Mouse (Mus musculus) hindbrain, embryonic 11.5 days (tissue): ENCODE results near the gene Pi4ka. TPM values are rescaled to one million over a fixed set of nuclear protein-coding genes. Genes with fewer than 3 reads are reported as not detected.
A peak's percentile ranks its signal among the peaks of the same experiment; 100 is the strongest.

Experiments
- ATAC-seq: fragments of 200-750 bp; cut with Nextera tagmentation; 2 replicates; pipeline ENCODE4 v1.8.0; 2017; ENCODE audit warnings: mild to moderate bottlenecking, moderate TSS enrichment, moderate library complexity; ENCODE audit not compliant: low FRiP score
- DNase-seq: peaks from one replicate; pipeline ENCODE4 v3.0.0-alpha.2; 2015; ENCODE audit warnings: low spot score
- H3K27ac ChIP-seq: fragments of 300-500 bp; sonication (generic); 2 replicates; pipeline ENCODE4 v1.5.1; 2014; ENCODE audit warnings: mild to moderate bottlenecking, low read depth, low read length
- H3K27me3 ChIP-seq: fragments of 300-500 bp; sonication (generic); 2 replicates; pipeline ENCODE4 v1.6.1; 2014; ENCODE audit warnings: mild to moderate bottlenecking, low read length, moderate library complexity, mixed read lengths; ENCODE audit not compliant: control insufficient read depth, insufficient read depth
- H3K36me3 ChIP-seq: fragments of 300-500 bp; sonication (generic); 2 replicates; pipeline ENCODE4 v1.6.1; 2014; ENCODE audit warnings: mild to moderate bottlenecking, low read length, moderate library complexity, mixed read lengths; ENCODE audit not compliant: control insufficient read depth, insufficient read depth
- H3K4me1 ChIP-seq: fragments of 300-500 bp; sonication (generic); replicated peaks from 2 replicates; pipeline ENCODE4 v1.6.1; 2014; ENCODE audit warnings: low read length, mixed read lengths; ENCODE audit not compliant: control insufficient read depth, insufficient read depth
- H3K4me2 ChIP-seq: fragments of 300-500 bp; sonication (generic); replicated peaks from 2 replicates; pipeline ENCODE4 v1.6.1; 2014; ENCODE audit warnings: mild to moderate bottlenecking, low read depth, low read length
- H3K4me3 ChIP-seq: fragments of 300-500 bp; sonication (generic); 2 replicates; pipeline ENCODE4 v1.5.1; 2014; ENCODE audit warnings: low read depth, low read length
- H3K9ac ChIP-seq: fragments of 300-500 bp; sonication (generic); 2 replicates; pipeline ENCODE4 v1.6.1; 2014; ENCODE audit warnings: low read depth, low read length
- H3K9me3 ChIP-seq: fragments of 300-500 bp; sonication (generic); 2 replicates; pipeline ENCODE4 v1.6.1; 2016; ENCODE audit warnings: low read length; ENCODE audit not compliant: control insufficient read depth
- WGBS: fragments of 180-500 bp; shearing (Covaris S2); extraction: QIAGEN DNeasy Blood & Tissue Kit; methylation state at CpG from one replicate; pipeline ENCODE4 v1.1.7; 2014; 5-methylcytosine and 5-hydroxymethylcytosine counted together
- polyA plus RNA-seq: library from polyadenylated mRNA; unstranded; fragments of >200 nt; fragmentation: Nextera tagmentation; extraction: Ambion mirVana; gene quantifications from 2 replicates; pipeline ENCODE4 v1.2.1, GENCODE M21; 2014

Gene Pi4ka
- polyA plus RNA-seq, 1 experiment from 2014 or later, result 45.3 TPM

DNA sequence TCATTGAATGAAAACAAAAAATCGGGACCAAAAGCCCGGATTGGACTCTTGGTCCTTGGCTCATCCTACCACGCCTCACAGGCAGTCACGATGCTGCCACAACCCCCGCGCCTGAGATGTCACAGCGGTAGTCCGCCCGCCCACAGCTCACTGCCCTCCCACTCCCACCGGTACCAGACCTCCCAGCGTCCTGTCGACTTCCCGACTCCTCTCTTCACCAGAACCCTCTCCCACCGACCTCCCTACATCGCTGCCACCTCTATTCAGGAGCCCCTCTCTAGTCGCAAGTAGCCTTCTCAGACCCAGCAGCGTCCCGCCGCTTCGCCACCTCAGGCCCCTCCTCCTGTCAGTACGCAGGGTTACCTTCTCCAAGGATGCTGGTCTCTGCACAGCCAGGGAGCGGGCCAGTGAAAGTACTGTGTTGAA is 830 bp downstream of the Pi4ka start:
- DNase-seq, result peak; percentile 75
- WGBS, result 0% methylated on average over 21 of the region's 22 CpGs

DNA sequence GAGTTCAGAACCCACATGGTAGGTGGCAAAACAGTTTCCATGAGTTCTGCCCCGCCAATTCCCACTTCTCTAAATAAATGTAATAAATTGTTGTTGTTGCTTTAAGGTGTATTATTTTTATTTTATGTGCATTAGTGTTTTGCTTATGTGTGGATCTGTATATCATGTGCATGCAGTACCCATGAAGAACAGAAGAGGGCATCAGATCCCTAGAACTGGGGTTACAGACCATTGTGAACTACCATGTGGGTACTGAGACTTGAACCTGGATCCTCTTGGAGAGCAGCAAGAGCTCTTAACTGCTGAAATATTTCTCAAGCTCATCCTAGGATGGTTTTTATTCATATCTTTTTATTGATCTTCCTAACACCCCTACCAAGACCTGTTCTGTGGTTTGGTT is 3.3 kb downstream of the Pi4ka start:
- Histone ChIP-seq H3K27ac (no peak overlapping the region), H3K4me1 (peaks cover 3% of the 10 kb centered on the region; the same call in 1 of the 2 replicates), H3K9me3 (no peaks in the 10 kb centered on the region), H3K27me3 (no peaks in the 10 kb centered on the region), H3K4me3 (no peak overlapping the region), H3K36me3 (no peaks in the 10 kb centered on the region), H3K4me2 (no peak overlapping the region), H3K9ac (no peak overlapping the region)
- ATAC-seq (no peak), DNase-seq (peak; percentile 48)
- 67% methylated on average over 1 of the region's 1 CpGs for WGBS

More for the DNA sequence above, 830 bp downstream of the Pi4ka start:
- H3K4me1 ChIP-seq, result peaks cover 3% of the 10 kb centered on the region; the same call in 1 of the 2 replicates
- H3K9me3 ChIP-seq, result no peaks in the 10 kb centered on the region
- peak; percentile 90 for ATAC-seq
- H3K4me2 ChIP-seq, result peak overlapping the region; percentile 70
- H3K27ac ChIP-seq, result peak overlapping the region; percentile 78
- H3K4me3 ChIP-seq, result peak overlapping the region; percentile 81
- H3K27me3 ChIP-seq, result no peaks in the 10 kb centered on the region
- H3K9ac ChIP-seq, result peak overlapping the region; percentile 83
- H3K36me3 ChIP-seq, result no peaks in the 10 kb centered on the region

DNA sequence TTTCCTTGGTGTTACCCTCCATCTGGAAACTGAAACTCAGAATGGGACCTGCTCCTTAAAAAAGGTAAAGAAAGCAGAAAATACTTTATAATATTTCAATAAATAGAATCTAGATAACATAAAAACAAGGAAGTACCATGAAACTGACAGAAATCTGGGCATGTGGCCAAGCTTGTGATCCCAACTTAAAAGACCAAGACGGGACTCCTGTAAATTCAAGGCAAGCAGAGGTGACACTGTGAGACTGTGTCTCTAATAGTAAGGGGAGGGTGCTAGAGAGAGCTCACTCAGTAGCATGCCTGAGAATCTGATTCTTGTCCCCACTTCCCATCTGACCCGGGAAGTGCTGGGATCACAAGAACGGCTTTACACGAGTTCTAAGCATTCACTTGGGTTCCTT is 13.3 kb downstream of the Pi4ka start:
- no peaks in the 10 kb centered on the region for H3K9me3 ChIP-seq
- ATAC-seq, result no peak
- no peak overlapping the region for H3K4me3 ChIP-seq
- no peaks in the 10 kb centered on the region for H3K36me3 ChIP-seq
- H3K27ac ChIP-seq, result no peak overlapping the region
- H3K27me3 ChIP-seq, result no peaks in the 10 kb centered on the region
- WGBS, result 89% methylated on average over 4 of the region's 4 CpGs
- no peak for DNase-seq
- no peak overlapping the region for H3K9ac ChIP-seq
- H3K4me2 ChIP-seq, result no peak overlapping the region
- no peaks in the 10 kb centered on the region for H3K4me1 ChIP-seq

DNA sequence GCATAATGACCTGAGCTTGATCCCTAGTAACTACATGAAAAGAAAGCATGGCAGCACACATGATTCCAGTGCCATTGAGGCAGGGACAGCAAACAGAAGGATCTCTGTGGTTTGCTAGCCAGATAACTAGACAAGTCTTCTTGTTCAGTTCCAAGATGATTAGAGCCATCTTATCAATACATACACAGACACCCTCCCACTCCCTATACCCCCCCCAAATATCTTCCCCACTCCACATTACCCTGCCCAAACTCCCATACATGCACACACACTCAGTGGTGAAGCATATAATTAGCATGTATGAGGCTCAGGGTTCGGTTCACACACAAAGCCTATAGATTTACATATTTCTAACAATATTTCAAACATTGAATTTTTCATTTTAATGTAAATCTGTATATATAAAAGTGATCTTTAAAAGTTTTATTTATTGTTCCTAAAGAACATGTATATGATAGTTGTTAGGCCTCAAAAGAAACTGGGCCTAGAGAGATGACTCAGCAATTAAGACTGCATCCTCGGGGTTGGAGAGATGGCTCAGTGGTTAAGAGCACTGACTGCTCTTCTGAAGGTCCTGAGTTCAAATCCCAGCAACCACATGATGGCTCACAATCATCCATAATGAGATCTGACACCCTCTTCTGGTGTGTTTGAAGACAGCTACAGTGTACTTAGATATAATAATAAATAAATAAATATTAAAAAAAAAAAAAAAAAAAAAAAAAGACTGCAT is 22.4 kb downstream of the Pi4ka start:
- no peaks in the 10 kb centered on the region for H3K27me3 ChIP-seq
- no peak overlapping the region for H3K4me2 ChIP-seq
- H3K36me3 ChIP-seq, result no peaks in the 10 kb centered on the region
- no peak for DNase-seq
- H3K27ac ChIP-seq, result no peak overlapping the region
- H3K4me3 ChIP-seq, result no peak overlapping the region
- no peaks in the 10 kb centered on the region for H3K4me1 ChIP-seq
- WGBS, result 92% methylated on average over 2 of the region's 2 CpGs
- H3K9me3 ChIP-seq, result no peaks in the 10 kb centered on the region
- no peak for ATAC-seq
- no peak overlapping the region for H3K9ac ChIP-seq

DNA sequence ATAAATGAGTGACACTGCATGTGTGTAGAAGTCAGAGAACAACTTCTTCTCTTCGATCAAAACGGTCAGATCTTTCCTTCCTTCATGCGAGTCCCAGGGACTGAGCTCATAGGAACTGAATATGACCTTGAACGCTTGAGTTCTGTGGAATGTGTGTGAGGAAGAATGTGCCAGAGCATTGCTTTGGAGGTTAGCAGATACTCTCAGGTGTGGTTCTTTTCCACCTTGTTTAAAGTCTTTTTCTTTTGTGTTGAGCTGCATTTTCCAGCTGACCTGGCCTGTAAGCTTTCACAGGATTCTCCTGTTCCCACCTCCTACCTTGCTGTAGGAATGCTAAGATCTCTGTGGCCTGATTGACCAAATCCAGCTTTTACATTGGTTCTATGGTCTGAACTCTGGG is 23.8 kb downstream of the Pi4ka start:
- Histone ChIP-seq H3K9me3 (no peaks in the 10 kb centered on the region), H3K4me2 (no peak overlapping the region), H3K36me3 (no peaks in the 10 kb centered on the region), H3K9ac (no peak overlapping the region), H3K27me3 (no peaks in the 10 kb centered on the region), H3K4me1 (no peaks in the 10 kb centered on the region), H3K27ac (no peak overlapping the region), H3K4me3 (no peak overlapping the region)
- 94% methylated on average over 4 of the region's 4 CpGs for WGBS
- no peak for ATAC-seq
- DNase-seq, result no peak

DNA sequence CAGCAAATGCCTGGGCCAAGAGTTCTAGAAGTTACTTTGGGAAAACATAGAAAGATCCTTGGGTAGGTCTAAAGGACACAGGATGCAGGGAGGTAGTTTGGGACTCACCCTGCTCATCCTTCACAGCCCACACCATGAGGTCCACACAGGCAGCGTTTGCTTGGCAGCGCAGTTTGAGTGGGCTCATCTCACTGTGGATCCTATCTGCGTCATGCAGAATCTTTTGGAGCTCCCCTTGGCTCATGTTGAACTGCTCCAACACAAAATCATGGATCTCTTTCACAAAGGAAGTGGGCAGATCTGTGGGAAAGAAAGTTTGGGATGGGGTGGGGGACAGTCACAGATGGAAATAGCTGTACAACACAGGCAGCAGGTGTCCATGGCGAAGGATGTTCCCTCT is 47.3 kb downstream of the Pi4ka start:
- H3K27ac ChIP-seq, result no peak overlapping the region
- H3K4me1 ChIP-seq, result no peaks in the 10 kb centered on the region
- 94% methylated on average over 4 of the region's 4 CpGs for WGBS
- H3K9me3 ChIP-seq, result no peaks in the 10 kb centered on the region
- H3K4me3 ChIP-seq, result no peak overlapping the region
- H3K27me3 ChIP-seq, result no peaks in the 10 kb centered on the region
- H3K36me3 ChIP-seq, result no peaks in the 10 kb centered on the region
- no peak for ATAC-seq
- H3K4me2 ChIP-seq, result no peak overlapping the region
- DNase-seq, result no peak
- H3K9ac ChIP-seq, result no peak overlapping the region

DNA sequence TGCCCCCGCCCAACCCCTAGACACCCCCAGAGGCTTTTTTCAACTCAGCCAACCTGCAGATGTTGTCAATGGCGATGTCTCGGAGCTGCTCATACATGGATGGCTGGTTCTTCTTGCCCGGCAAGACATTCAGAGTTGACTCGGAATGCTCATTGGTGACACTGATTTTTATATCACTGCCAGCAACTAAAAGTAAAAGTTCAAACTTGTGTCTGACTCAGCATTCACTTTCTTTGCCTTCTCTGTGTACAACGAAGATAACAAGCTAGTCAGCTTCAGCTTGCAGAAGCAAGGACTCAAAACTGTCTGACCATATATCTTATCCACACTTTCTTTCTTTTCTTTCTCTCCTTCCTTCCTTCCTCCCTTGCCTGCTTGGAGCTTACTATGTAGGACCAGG is 50.1 kb downstream of the Pi4ka start:
- no peaks in the 10 kb centered on the region; the same call in 1 of the 2 replicates for H3K36me3 ChIP-seq
- H3K4me2 ChIP-seq, result no peak overlapping the region
- no peak for ATAC-seq
- H3K27ac ChIP-seq, result no peak overlapping the region
- H3K9me3 ChIP-seq, result no peaks in the 10 kb centered on the region
- WGBS, result 89% methylated on average over 6 of the region's 6 CpGs
- H3K9ac ChIP-seq, result no peak overlapping the region
- H3K4me3 ChIP-seq, result no peak overlapping the region
- H3K4me1 ChIP-seq, result no peaks in the 10 kb centered on the region
- DNase-seq, result no peak
- H3K27me3 ChIP-seq, result no peaks in the 10 kb centered on the region

DNA sequence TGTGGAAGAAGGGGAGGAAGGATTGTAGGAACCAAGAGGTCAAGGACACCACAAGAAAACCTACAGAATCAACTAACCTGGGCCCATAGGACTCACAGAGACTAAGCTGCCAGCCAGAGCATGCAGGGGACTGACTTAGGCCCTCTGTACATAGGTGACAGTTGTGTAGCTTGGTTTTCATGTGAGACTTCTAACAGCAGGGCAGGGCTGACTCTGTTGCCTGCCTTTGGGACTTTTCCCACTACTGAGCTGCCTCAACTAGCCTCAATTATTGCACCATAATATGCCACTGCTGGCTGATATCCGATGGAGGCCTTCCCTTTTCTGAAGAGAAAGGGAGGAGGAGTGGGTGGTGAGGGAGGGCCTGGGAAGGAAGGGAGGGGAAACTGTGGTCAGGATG is 59.3 kb downstream of the Pi4ka start:
- H3K36me3 ChIP-seq, result no peaks in the 10 kb centered on the region
- H3K27ac ChIP-seq, result no peak overlapping the region
- H3K9me3 ChIP-seq, result no peaks in the 10 kb centered on the region
- H3K27me3 ChIP-seq, result no peaks in the 10 kb centered on the region
- no peak overlapping the region for H3K9ac ChIP-seq
- no peak for DNase-seq
- H3K4me3 ChIP-seq, result no peak overlapping the region
- ATAC-seq, result no peak
- no peak overlapping the region for H3K4me2 ChIP-seq
- H3K4me1 ChIP-seq, result no peaks in the 10 kb centered on the region
- 93% methylated on average over 1 of the region's 1 CpGs for WGBS

DNA sequence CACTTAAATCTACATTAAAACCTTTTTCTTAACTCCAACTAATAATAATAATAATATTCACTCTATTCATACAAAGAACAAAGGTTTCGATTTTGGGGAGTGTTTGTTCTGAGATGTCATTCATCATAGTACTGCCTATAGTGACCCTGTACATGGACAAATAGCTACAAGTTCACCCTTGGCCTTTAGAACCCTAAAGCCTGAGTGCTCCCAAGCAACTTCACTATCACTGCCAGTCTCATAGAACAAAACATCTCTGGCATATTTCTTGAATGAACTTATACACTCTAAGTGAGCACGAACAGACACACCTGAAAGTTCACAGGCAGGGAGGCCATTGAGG is 60.3 kb downstream of the Pi4ka start:
- no peak for DNase-seq
- Histone ChIP-seq H3K36me3 (no peaks in the 10 kb centered on the region), H3K4me2 (no peak overlapping the region), H3K27ac (no peak overlapping the region), H3K4me3 (no peak overlapping the region), H3K27me3 (no peaks in the 10 kb centered on the region), H3K4me1 (no peaks in the 10 kb centered on the region), H3K9ac (no peak overlapping the region), H3K9me3 (no peaks in the 10 kb centered on the region)
- WGBS, result 92% methylated on average over 2 of the region's 2 CpGs
- no peak for ATAC-seq
